Mouse (Mus musculus) bone marrow, adult 2 months (tissue): ENCODE measurements around the gene Fitm2.

Experiments
- CTCF ChIP-seq: fragments of 200-500 bp; IDR thresholded peaks from 2 replicates; pipeline ENCODE4 v1.5.1; 2011; ENCODE audit warnings: low read length, control low read depth; ENCODE audit not compliant: control insufficient read depth, insufficient read depth
- POLR2A ChIP-seq: fragments of 200-500 bp; IDR thresholded peaks from 2 replicates; pipeline ENCODE4 v1.6.1; 2011; ENCODE audit warnings: low read depth, mild to moderate bottlenecking, control low read depth, low read length, borderline replicate concordance; ENCODE audit not compliant: control insufficient read depth

- TF ChIP-seq CTCF (no peak), POLR2A (no peak)
Observed at GRCm38 (mm10) chr2:163453378-163453777, 19.1 kb downstream of the Fitm2 start.
